In genomic region chr2:80195896-80196410, GRCm38 (mm10) we compare ENCODE assay signal across 22 mouse cellular contexts.
"Had no signal": no experiment of that assay in that cellular context is flagged by ENCODE, and none has a peak within 500 bp of the region (broad histone marks: within the 10 kb centered on the region; RNA-seq: fewer than 3 reads in every experiment).

No protein-coding gene starts in this region.

- H3K27ac ChIP-seq: lung, embryonic 15.5 days; macrophage; midbrain, embryonic 13.5 days; midbrain, embryonic 15.5 days; neural tube, embryonic 13.5 days; neural tube, embryonic 15.5 days had no signal

- H3K4me2 ChIP-seq: lung, embryonic 15.5 days; midbrain, embryonic 11.5 days; midbrain, embryonic 13.5 days; midbrain, embryonic 15.5 days; neural tube, embryonic 13.5 days; neural tube, embryonic 15.5 days had no signal

- ATAC-seq: liver, postnatal 0 days; lung, postnatal 0 days; midbrain, embryonic 13.5 days; midbrain, embryonic 15.5 days had no signal

- H3K4me3 ChIP-seq: lung, embryonic 15.5 days; megakaryocyte, embryonic 14.5 days; midbrain, embryonic 13.5 days; midbrain, embryonic 15.5 days; myocyte; neural tube, embryonic 13.5 days; neural tube, embryonic 15.5 days had no signal

- H3K9ac ChIP-seq: liver, postnatal 0 days; lung, embryonic 15.5 days; midbrain, embryonic 13.5 days; midbrain, embryonic 15.5 days; neural tube, embryonic 13.5 days; neural tube, embryonic 15.5 days had no signal

- H3K9me3 ChIP-seq: lung, embryonic 15.5 days; midbrain, embryonic 13.5 days; midbrain, embryonic 15.5 days; neural tube, embryonic 13.5 days; neural tube, embryonic 15.5 days had no signal

- H3K4me1 ChIP-seq: lung, embryonic 15.5 days; megakaryocyte, embryonic 14.5 days; midbrain, embryonic 13.5 days; midbrain, embryonic 15.5 days; neural tube, embryonic 13.5 days; neural tube, embryonic 15.5 days had no signal

- DNase-seq: liver, postnatal 0 days; lung, adult 2 months; lung, postnatal 14 days; lung, postnatal 36 days; retina, postnatal 1 day; right cerebral cortex, adult 18-20 months; right cerebral cortex, postnatal 25 days; right cerebral cortex, postnatal 4 days; spleen, adult 18-20 months; thymus, adult 2 months; thymus, postnatal 25 days; thymus, postnatal 4 days had no signal

- H3K36me3 ChIP-seq: lung, embryonic 15.5 days; midbrain, embryonic 13.5 days; midbrain, embryonic 15.5 days; neural tube, embryonic 13.5 days; neural tube, embryonic 15.5 days had no signal

- H3K27me3 ChIP-seq: lung, embryonic 15.5 days; midbrain, embryonic 13.5 days; midbrain, embryonic 15.5 days; neural tube, embryonic 13.5 days; neural tube, embryonic 15.5 days had no signal
